Mouse (Mus musculus): ENCODE data around the gene Btbd18.

Btbd18 gene

GRCm38 (mm10) chr2:84695007-84695695 lies 36.3 kb downstream of the Btbd18 start:
- intact Hi-C loops (cut with DNase I) = no loop called here

GRCm38 (mm10) chr2:84703497-84703896 lies 44.6 kb downstream of the Btbd18 start:
- intact Hi-C loops (cut with DNase I) = no loop called here

DNA sequence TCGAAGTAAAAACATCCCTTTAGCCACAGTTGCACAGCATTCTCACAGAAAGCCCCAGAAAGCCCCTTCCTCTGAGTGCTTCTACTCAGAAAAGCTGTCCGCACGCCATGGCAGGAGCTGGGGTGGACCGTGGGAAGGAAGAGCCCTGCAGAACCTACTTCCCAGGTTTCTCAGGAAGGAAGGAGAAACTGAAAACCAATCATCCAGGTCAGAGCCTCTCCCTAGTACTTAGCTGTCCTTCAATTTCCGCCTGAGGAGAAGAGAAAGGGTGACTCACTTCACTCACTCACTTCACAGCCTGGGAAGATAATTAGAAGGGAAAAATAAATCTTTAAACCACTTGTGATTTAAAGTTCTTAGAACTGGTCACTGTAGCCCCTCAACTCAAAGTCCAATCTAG lies 45.5 kb downstream of the Btbd18 start:
- intact Hi-C loops (cut with DNase I) = no loop called here

GRCm38 (mm10) chr2:84705295-84705694 lies 46.4 kb downstream of the Btbd18 start:
- intact Hi-C loops (cut with DNase I) = no loop called here

DNA sequence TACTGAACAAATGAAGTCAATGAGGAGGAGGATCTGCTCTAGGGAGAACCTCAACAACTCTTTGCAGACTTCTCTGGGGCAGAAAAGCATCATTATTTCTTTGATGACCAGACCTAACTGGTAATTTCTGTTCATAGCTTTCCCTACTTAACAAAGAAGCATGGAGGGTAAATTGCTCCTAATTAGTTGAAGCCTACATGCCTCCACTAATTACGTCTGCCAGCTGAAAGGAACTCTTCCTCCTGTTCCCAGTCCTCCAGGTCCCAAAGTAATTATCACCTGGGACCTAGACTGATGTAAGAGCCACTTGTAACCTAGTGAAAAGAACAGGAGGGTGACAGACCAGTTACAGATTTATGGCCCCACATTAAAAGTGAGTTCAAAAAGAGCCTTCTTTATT lies 48.6 kb downstream of the Btbd18 start:
- intact Hi-C loops (cut with DNase I) = no loop called here

- intact Hi-C loops (cut with DNase I) = loop anchor here (5.0 kb wide), 1 partner anchor 35 kb away; the partner anchor contains the start of genes Gm28635, Med19 and Tmx2
These were observed 53.0 kb downstream of the Btbd18 start for GRCm38 (mm10) chr2:84711898-84712297.

GRCm38 (mm10) chr2:84714422-84714810 lies 55.5 kb downstream of the Btbd18 start:
- intact Hi-C loops (cut with DNase I) = loop anchor here (5.0 kb wide), 1 partner anchor 37 kb away; the partner anchor contains the start of genes Gm28635, Med19 and Tmx2

DNA sequence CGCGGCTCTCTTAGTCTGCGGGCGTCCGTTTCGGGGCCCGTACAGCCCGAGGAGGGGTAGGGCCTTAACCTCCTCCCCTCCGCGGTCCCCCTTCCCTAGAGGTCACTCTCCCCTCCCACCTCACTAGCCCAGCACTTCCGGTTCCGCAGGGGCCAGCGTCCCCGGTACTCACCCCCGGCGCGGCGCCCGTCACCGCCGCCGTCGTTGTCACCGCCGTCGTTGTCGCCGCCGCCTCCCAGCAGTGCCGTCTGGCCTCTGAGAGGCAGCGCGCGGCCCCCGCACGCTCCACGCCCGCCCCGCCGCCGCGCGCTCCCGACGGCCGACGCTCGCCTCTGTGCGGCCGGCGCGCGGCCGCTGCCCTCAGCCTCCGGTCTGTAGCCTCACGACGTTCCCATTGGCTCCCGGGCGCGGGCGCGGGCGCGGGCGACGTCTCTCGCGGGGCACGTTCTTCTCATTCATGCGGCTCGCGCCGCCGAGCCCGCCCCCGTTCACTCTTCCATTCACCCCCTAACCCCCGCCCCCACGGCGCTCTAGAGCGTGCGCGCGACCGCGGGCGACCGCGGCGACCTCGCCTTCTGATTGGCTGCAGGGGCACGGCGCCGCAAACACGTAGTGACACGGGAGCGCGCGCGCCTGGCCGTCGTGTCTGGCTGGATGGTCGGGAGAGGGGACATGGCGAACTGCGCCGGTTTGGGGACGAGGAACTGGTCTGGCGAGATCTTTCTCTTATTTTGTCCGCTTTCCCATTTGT lies 56.1 kb downstream of the Btbd18 start, which contains the start of gene Zdhhc5:
Gene Zdhhc5, minus strand, starts transcription at position 370 of the 751 bp plus-strand sequence.
- intact Hi-C loops (cut with DNase I) = loop anchor here (5.0 kb wide), 1 partner anchor 38 kb away; the partner anchor contains the start of genes Gm28635, Med19 and Tmx2

- intact Hi-C loops (cut with DNase I) = no loop called here
These were observed 56.9 kb downstream of the Btbd18 start for GRCm38 (mm10) chr2:84715562-84716361.

DNA sequence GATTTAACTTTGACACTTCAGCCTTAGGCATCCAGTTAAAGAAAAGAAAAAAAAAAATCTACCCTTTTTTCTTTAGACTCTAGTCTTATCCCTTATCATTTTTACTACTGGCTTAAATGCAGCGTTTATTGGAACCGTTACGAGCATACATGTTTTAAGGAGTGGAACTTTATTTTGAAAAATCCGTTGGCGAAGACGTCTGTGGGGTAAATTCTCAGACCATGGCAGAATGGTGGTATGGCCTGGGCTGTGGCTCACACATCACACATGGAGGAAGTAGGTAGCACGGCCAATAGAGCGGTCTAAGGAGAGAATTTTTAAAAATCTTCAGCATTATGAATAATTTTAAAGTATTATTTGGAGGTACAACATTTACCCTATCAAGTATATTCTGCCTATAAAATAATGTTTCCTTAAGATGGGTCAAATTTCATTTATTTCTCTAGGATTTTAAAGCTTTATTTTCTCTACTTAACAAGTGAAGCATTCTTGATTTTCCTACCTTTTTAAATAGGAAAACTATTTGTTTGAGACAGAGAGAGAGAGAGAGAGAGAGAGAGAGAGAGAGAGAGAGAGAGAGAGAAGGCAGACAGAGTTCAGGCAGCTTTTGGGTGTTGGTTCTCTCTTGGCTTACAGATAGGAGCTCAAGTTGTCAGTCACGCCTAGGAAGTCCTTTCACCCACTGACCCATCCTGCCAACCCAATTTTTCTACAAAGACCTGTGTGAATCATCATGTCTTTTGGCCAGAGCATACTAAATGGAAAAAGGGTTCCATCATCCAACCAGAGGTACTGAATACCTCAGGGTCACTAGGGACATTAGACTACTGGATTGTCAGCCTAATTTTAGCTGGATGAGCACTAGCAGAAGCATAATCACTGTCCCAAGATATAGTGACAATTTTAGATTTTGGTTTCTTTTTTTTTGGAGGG lies 57.8 kb downstream of the Btbd18 start:
- intact Hi-C loops (cut with DNase I) = no loop called here

DNA sequence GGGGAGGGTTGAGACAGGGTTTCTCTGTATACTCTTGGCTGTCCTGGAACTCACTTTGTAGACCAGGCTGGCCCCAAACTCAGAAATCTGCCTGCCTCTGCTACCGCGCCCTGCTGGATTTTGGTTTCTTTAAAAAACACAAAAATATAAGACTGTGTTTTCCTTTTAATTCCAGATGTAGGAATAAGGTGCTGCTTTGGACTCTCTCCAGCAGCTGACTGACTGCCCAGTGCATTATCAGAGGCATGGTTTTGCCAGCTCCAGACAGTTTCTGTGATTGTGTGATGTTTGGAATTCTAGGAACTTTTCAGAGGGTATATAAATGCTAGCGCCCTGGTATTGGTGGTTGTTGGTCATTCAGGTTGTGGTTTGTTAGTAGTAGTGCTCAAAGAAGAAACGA lies 58.5 kb downstream of the Btbd18 start:
- intact Hi-C loops (cut with DNase I) = no loop called here
